Mouse (Mus musculus) MEL (cell line): ENCODE results near the gene Strada. TPM values are rescaled to one million over a fixed set of nuclear protein-coding genes. Genes with fewer than 3 reads are reported as not detected.

Experiments used
- DNase-seq: peaks from one replicate; pipeline ENCODE4 v3.0.0; 2011; ENCODE audit warnings: low read depth, low spot score
- H3K27ac ChIP-seq: 2 replicates; pipeline ENCODE4 v1.5.1; 2012; ENCODE audit warnings: low read depth, mild to moderate bottlenecking, control low read depth, low read length, moderate library complexity; ENCODE audit not compliant: control insufficient read depth
- H3K27me3 ChIP-seq, 2 experiments: fragments of 150-350 bp in 1 of 2; sonication (generic) in 1 of 2; 2 replicates each; pipeline ENCODE4 v1.6.1; 2012; ENCODE audit warnings: low read length in 2 of 2, mild to moderate bottlenecking in 2 of 2, improper control_type of control experiment in 1 of 2, moderate library complexity in 1 of 2; ENCODE audit not compliant: insufficient read depth in 2 of 2, control insufficient read depth in 1 of 2
- H3K36me3 ChIP-seq, 2 experiments: 2 replicates each; pipeline ENCODE4 v1.6.1; 2012 to 2014; ENCODE audit warnings: low read length in 2 of 2, improper control_type of control experiment in 1 of 2, inconsistent platforms in 1 of 2, mild to moderate bottlenecking in 1 of 2; ENCODE audit not compliant: insufficient read depth in 2 of 2, control insufficient read depth in 1 of 2
- H3K4me1 ChIP-seq, 2 experiments: fragments of 150-350 bp in 1 of 2; sonication (generic) in 1 of 2; 2 replicates each; pipeline ENCODE4 v1.6.1; 2012; ENCODE audit warnings: low read length in 2 of 2, improper control_type of control experiment in 1 of 2, mild to moderate bottlenecking in 1 of 2; ENCODE audit not compliant: insufficient read depth in 2 of 2, control insufficient read depth in 1 of 2
- H3K4me3 ChIP-seq, 2 experiments: fragments of 150-350 bp in 1 of 2; sonication (generic) in 1 of 2; 2 replicates each; pipeline ENCODE4 v1.5.1; 2012; ENCODE audit warnings: low read depth in 2 of 2, low read length in 2 of 2, mild to moderate bottlenecking in 2 of 2, moderate library complexity in 2 of 2, control low read depth in 1 of 2, improper control_type of control experiment in 1 of 2; ENCODE audit not compliant: control insufficient read depth in 1 of 2, insufficient read depth in 1 of 2
- H3K79me2 ChIP-seq: 2 replicates; pipeline ENCODE4 v1.6.1; 2012; ENCODE audit warnings: mild to moderate bottlenecking, low read length, moderate library complexity; ENCODE audit not compliant: control insufficient read depth, poor library complexity, insufficient read depth
- H3K9ac ChIP-seq: 2 replicates; pipeline ENCODE4 v1.6.1; 2012; ENCODE audit warnings: low read depth, mild to moderate bottlenecking, control low read depth, low read length, moderate library complexity; ENCODE audit not compliant: control insufficient read depth, poor library complexity, severe bottlenecking
- H3K9me3 ChIP-seq: fragments of 150-350 bp; sonication (generic); replicated peaks from 2 replicates; pipeline ENCODE4 v1.6.1; 2012; ENCODE audit warnings: mild to moderate bottlenecking, low read length, improper control_type of control experiment, moderate library complexity; ENCODE audit not compliant: insufficient read depth
- CHD1 ChIP-seq: IDR thresholded peaks from 2 replicates; pipeline ENCODE4 v1.6.1; 2012; ENCODE audit warnings: low read depth, mild to moderate bottlenecking, inconsistent platforms, low read length, improper control_type of control experiment
- CHD2 ChIP-seq: IDR thresholded peaks from 2 replicates; pipeline ENCODE4 v1.6.1; 2011; ENCODE audit warnings: low read length, improper control_type of control experiment
- E2F4 ChIP-seq: IDR thresholded peaks from 2 replicates; pipeline ENCODE4 v1.6.1; 2011; ENCODE audit warnings: low read depth, low read length, improper control_type of control experiment, borderline replicate concordance
- GABPA ChIP-seq: IDR thresholded peaks from 2 replicates; pipeline ENCODE4 v1.6.1; 2012; ENCODE audit warnings: low read depth, mild to moderate bottlenecking, inconsistent platforms, low read length, improper control_type of control experiment, moderate library complexity
- GATA1 ChIP-seq: IDR thresholded peaks from 2 replicates; pipeline ENCODE4 v1.6.1; 2011; ENCODE audit warnings: low read depth, low read length, improper control_type of control experiment
- HCFC1 ChIP-seq: IDR thresholded peaks from 2 replicates; pipeline ENCODE4 v1.6.1; 2012; ENCODE audit warnings: low read depth, mild to moderate bottlenecking, inconsistent platforms, low read length, improper control_type of control experiment, moderate library complexity
- JUND ChIP-seq: IDR thresholded peaks from 2 replicates; pipeline ENCODE4 v1.6.1; 2011; ENCODE audit warnings: low read depth, mild to moderate bottlenecking, improper control_type of control experiment, low read length
- KAT2A ChIP-seq: conservative IDR thresholded peaks from 2 replicates; pipeline ENCODE4 v1.6.1; 2012; ENCODE audit warnings: low read depth, low read length, improper control_type of control experiment, inconsistent platforms
- MAZ ChIP-seq: IDR thresholded peaks from 2 replicates; pipeline ENCODE4 v1.6.1; 2012; ENCODE audit warnings: low read depth, mild to moderate bottlenecking, inconsistent platforms, low read length, improper control_type of control experiment
- MXI1 ChIP-seq: IDR thresholded peaks from 2 replicates; pipeline ENCODE4 v1.6.1; 2011; ENCODE audit warnings: mild to moderate bottlenecking, low read depth, low read length, improper control_type of control experiment
- MYB ChIP-seq: IDR thresholded peaks from 2 replicates; pipeline ENCODE4 v1.6.1; 2011; ENCODE audit warnings: mild to moderate bottlenecking, low read depth, low read length, improper control_type of control experiment
- NELFE ChIP-seq: IDR thresholded peaks from 2 replicates; pipeline ENCODE4 v1.6.1; 2011; ENCODE audit warnings: low read depth, low read length, improper control_type of control experiment
- NRF1 ChIP-seq: IDR thresholded peaks from 2 replicates; pipeline ENCODE4 v1.6.1; 2014; ENCODE audit warnings: low read depth, mild to moderate bottlenecking, inconsistent platforms, low read length, improper control_type of control experiment, moderate library complexity; ENCODE audit not compliant: poor library complexity, insufficient read depth, severe bottlenecking
- POLR2A ChIP-seq, 2 experiments: IDR thresholded peaks; 2 replicates each; pipeline ENCODE4 v1.6.1; 2011 to 2012; ENCODE audit warnings: low read length in 2 of 2, mild to moderate bottlenecking in 2 of 2, control low read depth in 1 of 2, improper control_type of control experiment in 1 of 2, low read depth in 1 of 2, moderate library complexity in 1 of 2; ENCODE audit not compliant: control insufficient read depth in 1 of 2, insufficient read depth in 1 of 2, poor library complexity in 1 of 2
- POLR2AphosphoS5 ChIP-seq: IDR thresholded peaks from 2 replicates; pipeline ENCODE4 v1.6.1; 2012; ENCODE audit warnings: low read depth, borderline replicate concordance, mild to moderate bottlenecking, inconsistent platforms, low read length, moderate library complexity, mixed read lengths
- RAD21 ChIP-seq: IDR thresholded peaks from 2 replicates; pipeline ENCODE4 v1.6.1; 2011; ENCODE audit warnings: mild to moderate bottlenecking, low read depth, low read length, improper control_type of control experiment
- RCOR1 ChIP-seq: IDR thresholded peaks from 2 replicates; pipeline ENCODE4 v1.6.1; 2012; ENCODE audit warnings: low read depth, mild to moderate bottlenecking, inconsistent platforms, low read length, improper control_type of control experiment
- SIN3A ChIP-seq: IDR thresholded peaks from 2 replicates; pipeline ENCODE4 v1.6.1; 2012; ENCODE audit warnings: low read length, improper control_type of control experiment, inconsistent platforms
- SMC3 ChIP-seq: IDR thresholded peaks from 2 replicates; pipeline ENCODE4 v1.6.1; 2011; ENCODE audit warnings: low read depth, low read length, improper control_type of control experiment
- TAL1 ChIP-seq: IDR thresholded peaks from 2 replicates; pipeline ENCODE4 v1.6.1; 2012; ENCODE audit warnings: mild to moderate bottlenecking, inconsistent platforms, low read length, moderate library complexity, mixed read lengths
- TBP ChIP-seq: IDR thresholded peaks from 2 replicates; pipeline ENCODE4 v1.8.0; 2011; ENCODE audit warnings: low read depth, low read length, improper control_type of control experiment
- TCF12 ChIP-seq: IDR thresholded peaks from 2 replicates; pipeline ENCODE4 v1.6.1; 2014; ENCODE audit warnings: low read depth, mild to moderate bottlenecking, inconsistent platforms, low read length, improper control_type of control experiment, moderate library complexity
- UBTF ChIP-seq: IDR thresholded peaks from 2 replicates; pipeline ENCODE4 v1.6.1; 2012; ENCODE audit warnings: low read depth, mild to moderate bottlenecking, inconsistent platforms, low read length, improper control_type of control experiment, moderate library complexity, borderline replicate concordance; ENCODE audit not compliant: insufficient read depth
- USF1 ChIP-seq: IDR thresholded peaks from 2 replicates; pipeline ENCODE4 v1.6.1; 2014; ENCODE audit warnings: low read depth, mild to moderate bottlenecking, inconsistent platforms, low read length, improper control_type of control experiment, moderate library complexity
- ZC3H11A ChIP-seq: IDR thresholded peaks from 2 replicates; pipeline ENCODE4 v1.6.1; 2012; ENCODE audit warnings: low read depth, mild to moderate bottlenecking, inconsistent platforms, low read length, improper control_type of control experiment
- ZKSCAN1 ChIP-seq: IDR thresholded peaks from 2 replicates; pipeline ENCODE4 v1.6.1; 2012; ENCODE audit warnings: low read depth, mild to moderate bottlenecking, inconsistent platforms, low read length, improper control_type of control experiment, moderate library complexity
- ZMIZ1 ChIP-seq: IDR thresholded peaks from 2 replicates; pipeline ENCODE4 v1.6.1; 2012; ENCODE audit warnings: low read depth, mild to moderate bottlenecking, inconsistent platforms, low read length, improper control_type of control experiment, moderate library complexity
- ZNF384 ChIP-seq: IDR thresholded peaks from 2 replicates; pipeline ENCODE4 v1.6.1; 2012; ENCODE audit warnings: low read depth, mild to moderate bottlenecking, inconsistent platforms, low read length, improper control_type of control experiment
- polyA plus RNA-seq, 2 experiments: library from polyadenylated mRNA; stranded (reverse) in 1 of 2; unstranded in 1 of 2; fragments of >175 nt in 1 of 2; fragments of >200 nt in 1 of 2; gene quantifications; 2 replicates each; pipeline versions ENCODE4 v1.2.1 to v1.2.4; 2012; ENCODE audit warnings: low replicate concordance in 2 of 2, low read depth in 1 of 2; ENCODE audit not compliant: insufficient read length in 2 of 2, insufficient read depth in 1 of 2, missing spikeins in 1 of 2
- total RNA-seq: library from RNA; depleted of rRNA; stranded (reverse); fragments of 300-350 nt; gene quantifications from 2 replicates; pipeline ENCODE4 v1.2.3, GENCODE M21; 2012

Strada gene
- total and polyA plus RNA-seq, 3 experiments = 25.5 to 39.8 TPM; not detected in 1

GRCm38 (mm10) chr11:106151219-106151618 lies 50.7 kb downstream of the Strada start:
- Histone ChIP-seq H3K4me1 (no peaks in the 10 kb centered on the region), H3K9me3 (no peaks in the 10 kb centered on the region), H3K27ac (no peak overlapping the region), H3K4me3 (no peak overlapping the region), H3K79me2 (no peaks in the 10 kb centered on the region), H3K9ac (no peak overlapping the region), H3K27me3 (no peaks in the 10 kb centered on the region), H3K36me3 (no peaks in the 10 kb centered on the region)
- DNase-seq = no peak
- no peak for TF ChIP-seq RAD21
- no peak for TF ChIP-seq SMC3
- TF ChIP-seq NRF1 = no peak
- TF ChIP-seq MXI1 = no peak
- TF ChIP-seq UBTF = no peak
- no peak for TF ChIP-seq MAZ
- TF ChIP-seq SIN3A = no peak
- TF ChIP-seq ZMIZ1 = no peak
- TF ChIP-seq E2F4 = no peak
- TF ChIP-seq CHD2 = no peak
- no peak for TF ChIP-seq TBP
- no peak for TF ChIP-seq NELFE
- no peak for TF ChIP-seq ZNF384
- no peak for TF ChIP-seq ZKSCAN1
- TF ChIP-seq, all 39 proteins: peak for 0

- Histone ChIP-seq H3K27me3 (no peaks in the 10 kb centered on the region), H3K79me2 (no peaks in the 10 kb centered on the region; the same call in 1 of the 2 replicates), H3K9me3 (no peaks in the 10 kb centered on the region), H3K4me3 (peak overlapping the region; percentile 39 to 49), H3K36me3 (peaks cover 0 to 27% of the 10 kb centered on the region in 2 experiments; a peak in 2 of 4 replicates), H3K27ac (peak overlapping the region; percentile 99), H3K4me1 (peaks cover 13 to 19% of the 10 kb centered on the region in 2 experiments), H3K9ac (peak overlapping the region; percentile 75)
- DNase-seq = peak; percentile 98
- TF ChIP-seq MXI1 (peak; percentile 76), HCFC1 (peak; percentile 68; the same call in 1 of the 2 replicates), GABPA (no peak), ZNF384 (peak; percentile 87), CHD1 (no peak; the same call in 1 of the 2 replicates), NELFE (peak; percentile 53), TBP (peak; percentile 89), CHD2 (peak; percentile 23; the same call in 1 of the 2 replicates), JUND (0 out of 2 replicates have a peak, but pooled peaks have one; percentile 29), SIN3A (peak; percentile 91), E2F4 (no peak; the same call in 1 of the 2 replicates), GATA1 (peak; percentile 100), POLR2A (IDR thresholded peaks at IDR 0.05; ENCODE audit: control insufficient read depth in 1 of 2, insufficient read depth in 1 of 2, low read depth in 1 of 2, low read length in 2 of 2, poor library complexity in 1 of 2) (peak; percentile 36 to 80; a peak in 2 of 4 replicates), RCOR1 (peak; percentile 97), UBTF (no peak), TCF12 (peak; percentile 83), KAT2A (peak; percentile 25; the same call in 1 of the 2 replicates), MYB (peak; percentile 53), MAZ (peak; percentile 73; the same call in 1 of the 2 replicates), ZC3H11A (0 out of 2 replicates have a peak, but pooled peaks have one; percentile 11), SMC3 (peak; percentile 37), POLR2AphosphoS5 (peak; percentile 63; the same call in 1 of the 2 replicates), USF1 (no peak), TAL1 (peak; percentile 77), ZMIZ1 (peak; percentile 79; the same call in 1 of the 2 replicates)
Observed at GRCm38 (mm10) chr11:106134580-106135528, 67.1 kb downstream of the Strada start.
